Mouse (Mus musculus) frontal cortex, adult 2 months (tissue): Measurements from ENCODE around the gene Enpp5. TPM values are rescaled to one million over a fixed set of nuclear protein-coding genes. Genes with fewer than 3 reads are reported as not detected.

Experiments
- DNase-seq, 2 experiments: peaks; one replicate each; pipeline ENCODE4 v3.0.0; 2022; ENCODE audit warnings: low spot score in 1 of 2; ENCODE audit errors: extremely low spot score in 1 of 2
- polyA plus RNA-seq: library from polyadenylated mRNA; depleted of rRNA; stranded (reverse); fragments of >200 nt; gene quantifications from 2 replicates; pipeline ENCODE4 v1.2.3, GENCODE M21; 2012; rRNA removed

Enpp5 gene
- polyA plus RNA-seq, 1 experiment: 180 TPM

GRCm38 (mm10) chr17:44090916-44091315 lies 12.3 kb downstream of the Enpp5 start:
- DNase-seq: no peak

- no peak for DNase-seq
Observed at GRCm38 (mm10) chr17:44091512-44091911, 12.9 kb downstream of the Enpp5 start.

- no peak for DNase-seq
Observed at GRCm38 (mm10) chr17:44100486-44100885, 21.9 kb downstream of the Enpp5 start.

GRCm38 (mm10) chr17:44100906-44101305 lies 22.3 kb downstream of the Enpp5 start:
- no peak for DNase-seq

- no peak for DNase-seq
Observed at GRCm38 (mm10) chr17:44101961-44102360, 23.3 kb downstream of the Enpp5 start.

GRCm38 (mm10) chr17:44105287-44106138 lies 26.9 kb downstream of the Enpp5 start, which contains the start of gene Enpp4:
Enpp4 (minus strand) TSS chr17:44105809.
- peak; percentile 78 to 95 for DNase-seq

- no peak for DNase-seq
Observed at GRCm38 (mm10) chr17:44108331-44108730, 29.7 kb downstream of the Enpp5 start.

GRCm38 (mm10) chr17:44116584-44116983 lies 38.0 kb downstream of the Enpp5 start:
- no peak for DNase-seq

GRCm38 (mm10) chr17:44117721-44118120 lies 39.1 kb downstream of the Enpp5 start:
- DNase-seq: no peak

GRCm38 (mm10) chr17:44118231-44118630 lies 39.6 kb downstream of the Enpp5 start:
- no peak for DNase-seq

GRCm38 (mm10) chr17:44121366-44122100 lies 42.9 kb downstream of the Enpp5 start:
- no peak for DNase-seq

GRCm38 (mm10) chr17:44129092-44129750 lies 50.6 kb downstream of the Enpp5 start:
- no peak for DNase-seq

GRCm38 (mm10) chr17:44130429-44130828 lies 51.8 kb downstream of the Enpp5 start:
- DNase-seq: peak in 1 of 2 experiments; percentile 86

- DNase-seq: no peak
Observed at GRCm38 (mm10) chr17:44134106-44134505, 55.5 kb downstream of the Enpp5 start.

GRCm38 (mm10) chr17:44134545-44134944 lies 55.9 kb downstream of the Enpp5 start:
- DNase-seq: no peak

GRCm38 (mm10) chr17:44136018-44136417 lies 57.4 kb downstream of the Enpp5 start:
- no peak for DNase-seq

Other genes with a start within 250 kb of the Enpp5 start
- gene Enpp4, start 27.0 kb downstream of the Enpp5 start, polyA plus RNA-seq: 10.7 and 13.1 TPM in 2 replicates
- gene Clic5, start 109.8 kb downstream of the Enpp5 start, polyA plus RNA-seq: 2.7 and 2.9 TPM in 2 replicates